Mouse (Mus musculus): ENCODE data around the gene Acp7. TPM values are rescaled to one million over a fixed set of nuclear protein-coding genes. Genes with fewer than 3 reads are reported as not detected.
A peak's percentile ranks its signal among the peaks of the same experiment; 100 is the strongest.

The Acp7 gene
- total and polyA plus RNA-seq, 3 experiments, result not detected

DNA sequence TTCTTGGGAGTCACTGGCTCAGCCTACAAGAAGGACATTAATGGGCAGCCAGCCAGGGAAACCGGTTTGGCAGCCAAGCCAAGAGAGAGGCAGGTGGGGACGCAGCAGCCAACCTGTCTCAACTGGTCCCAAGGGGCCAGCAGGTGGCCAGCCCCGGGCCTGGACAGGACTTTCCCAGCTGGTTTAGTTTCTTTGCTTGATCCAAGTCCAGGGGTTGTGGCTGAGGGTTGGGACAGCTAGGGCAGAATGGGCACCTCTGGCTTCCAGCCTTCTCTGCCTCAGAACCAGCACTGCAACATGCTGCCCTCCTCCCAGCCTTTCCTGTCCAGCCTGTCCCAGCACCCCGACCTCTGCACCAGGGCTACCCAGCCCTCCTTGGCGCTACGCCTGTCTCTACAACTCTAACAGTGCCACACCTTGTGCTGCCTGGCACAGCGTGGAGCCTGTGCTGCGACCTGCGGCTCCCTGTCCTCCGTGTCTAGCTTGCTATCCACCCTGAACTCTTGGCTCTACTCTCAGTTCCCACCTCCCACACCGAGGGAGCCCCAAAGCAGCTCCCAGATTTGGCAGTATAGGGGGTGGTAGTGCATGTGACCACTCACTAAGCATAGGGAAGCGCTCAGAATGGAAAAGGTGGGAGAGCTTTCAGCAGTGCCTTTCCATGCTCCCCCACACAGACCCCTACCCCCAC, 60.7 kb downstream of the Acp7 start:
- H3K4me1 ChIP-seq (ENCODE audit: control insufficient read depth in 1 of 2, insufficient read depth in 2 of 2, low read length in 2 of 2), result peaks cover 0 to 3% of the 10 kb centered on the region in 2 experiments; a peak in 1 of 4 replicates
- no peak for TF ChIP-seq MXI1 (IDR thresholded peaks at IDR 0.05; ENCODE audit: low read depth, low read length)
- TF ChIP-seq SIN3A (IDR thresholded peaks at IDR 0.05; ENCODE audit: low read length), result no peak
- TF ChIP-seq RAD21 (IDR thresholded peaks at IDR 0.05; ENCODE audit: low read depth, low read length), result no peak
- TF ChIP-seq TCF12 (IDR thresholded peaks at IDR 0.05; ENCODE audit: low read depth, low read length), result no peak
- no peak for TF ChIP-seq MAFK (IDR thresholded peaks at IDR 0.05; ENCODE audit: borderline replicate concordance, low read depth, low read length)
- no peak for DNase-seq (ENCODE audit: low read depth, low spot score)
- H3K4me3 ChIP-seq (ENCODE audit: control insufficient read depth in 1 of 2, insufficient read depth in 1 of 2, low read depth in 2 of 2, low read length in 2 of 2), result no peak overlapping the region
- H3K27me3 ChIP-seq (ENCODE audit: control insufficient read depth in 1 of 2, insufficient read depth in 2 of 2, low read length in 2 of 2), result no peaks in the 10 kb centered on the region
- no peaks in the 10 kb centered on the region for H3K79me2 ChIP-seq (ENCODE audit: control insufficient read depth, insufficient read depth, low read length, poor library complexity)
- no peak overlapping the region for H3K27ac ChIP-seq (ENCODE audit: control insufficient read depth, low read depth, low read length)
- no peaks in the 10 kb centered on the region for H3K9me3 ChIP-seq (replicated peaks; ENCODE audit: insufficient read depth, low read length)
- H3K36me3 ChIP-seq (ENCODE audit: control insufficient read depth in 1 of 2, insufficient read depth in 2 of 2, low read length in 2 of 2), result no peaks in the 10 kb centered on the region; a peak in 1 of 4 replicates
- H3K9ac ChIP-seq (ENCODE audit: control insufficient read depth, low read depth, low read length, poor library complexity, severe bottlenecking), result no peak overlapping the region

GRCm38 (mm10) chr7:28568253-28568652, 62.9 kb downstream of the Acp7 start:
- Histone ChIP-seq H3K27ac (ENCODE audit: control insufficient read depth, low read depth, low read length) (no peak overlapping the region), H3K27me3 (ENCODE audit: control insufficient read depth in 1 of 2, insufficient read depth in 2 of 2, low read length in 2 of 2) (no peaks in the 10 kb centered on the region), H3K36me3 (ENCODE audit: control insufficient read depth in 1 of 2, insufficient read depth in 2 of 2, low read length in 2 of 2) (no peaks in the 10 kb centered on the region; a peak in 1 of 4 replicates), H3K4me1 (ENCODE audit: control insufficient read depth in 1 of 2, insufficient read depth in 2 of 2, low read length in 2 of 2) (peaks cover 0 to 3% of the 10 kb centered on the region in 2 experiments; a peak in 1 of 4 replicates), H3K9ac (ENCODE audit: control insufficient read depth, low read depth, low read length, poor library complexity, severe bottlenecking) (no peak overlapping the region), H3K79me2 (ENCODE audit: control insufficient read depth, insufficient read depth, low read length, poor library complexity) (no peaks in the 10 kb centered on the region), H3K9me3 (replicated peaks; ENCODE audit: insufficient read depth, low read length) (no peaks in the 10 kb centered on the region), H3K4me3 (ENCODE audit: control insufficient read depth in 1 of 2, insufficient read depth in 1 of 2, low read depth in 2 of 2, low read length in 2 of 2) (no peak overlapping the region)
- peak; percentile 65 for DNase-seq (ENCODE audit: low read depth, low spot score)
- TF ChIP-seq RAD21 (IDR thresholded peaks at IDR 0.05; ENCODE audit: low read depth, low read length), result peak; percentile 48
- TF ChIP-seq ZC3H11A (IDR thresholded peaks at IDR 0.05; ENCODE audit: low read depth, low read length), result peak; percentile 52
- peak; percentile 79 to 85 (median 83) for TF ChIP-seq CTCF (IDR thresholded peaks at IDR 0.05 in 2 of 3, conservative IDR thresholded peaks at IDR 0.05 in 1 of 3; ENCODE audit: control insufficient read depth in 1 of 3, insufficient read depth in 1 of 3, low read depth in 2 of 3, low read length in 3 of 3, poor library complexity in 1 of 3, severe bottlenecking in 1 of 3)
- no peak for TF ChIP-seq ZKSCAN1 (IDR thresholded peaks at IDR 0.05; ENCODE audit: low read depth, low read length)
- no peak for TF ChIP-seq ELF1 (IDR thresholded peaks at IDR 0.05; ENCODE audit: low read depth, low read length)
- TF ChIP-seq SMC3 (IDR thresholded peaks at IDR 0.05; ENCODE audit: low read depth, low read length), result peak; percentile 77

DNA sequence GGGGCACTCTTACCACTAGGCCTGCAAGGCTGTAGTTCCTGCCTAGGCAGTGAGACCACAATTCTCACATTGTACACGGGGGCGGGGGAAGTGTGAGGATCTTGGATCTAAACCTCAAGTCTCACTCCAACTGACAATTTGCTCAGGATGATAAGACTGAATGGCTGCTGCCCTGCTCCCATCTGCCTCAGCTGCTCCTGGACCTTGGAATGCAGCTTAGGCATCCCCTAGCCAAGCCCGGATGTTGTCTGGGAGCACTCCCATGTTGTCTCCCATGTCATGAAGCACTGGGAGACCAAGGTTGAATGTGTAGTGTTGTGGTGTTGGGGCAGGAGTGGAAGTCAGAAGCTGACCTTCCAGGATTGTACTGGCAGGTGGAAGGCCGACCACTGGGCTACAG, 63.6 kb downstream of the Acp7 start:
- peak; percentile 32 for DNase-seq (ENCODE audit: low read depth, low spot score)
- Histone ChIP-seq H3K27me3 (ENCODE audit: control insufficient read depth in 1 of 2, insufficient read depth in 2 of 2, low read length in 2 of 2) (no peaks in the 10 kb centered on the region), H3K9ac (ENCODE audit: control insufficient read depth, low read depth, low read length, poor library complexity, severe bottlenecking) (no peak overlapping the region), H3K27ac (ENCODE audit: control insufficient read depth, low read depth, low read length) (no peak overlapping the region), H3K79me2 (ENCODE audit: control insufficient read depth, insufficient read depth, low read length, poor library complexity) (no peaks in the 10 kb centered on the region), H3K36me3 (ENCODE audit: control insufficient read depth in 1 of 2, insufficient read depth in 2 of 2, low read length in 2 of 2) (no peaks in the 10 kb centered on the region; a peak in 1 of 4 replicates), H3K9me3 (replicated peaks; ENCODE audit: insufficient read depth, low read length) (no peaks in the 10 kb centered on the region), H3K4me3 (ENCODE audit: control insufficient read depth in 1 of 2, insufficient read depth in 1 of 2, low read depth in 2 of 2, low read length in 2 of 2) (no peak overlapping the region), H3K4me1 (ENCODE audit: control insufficient read depth in 1 of 2, insufficient read depth in 2 of 2, low read length in 2 of 2) (peaks cover 0 to 3% of the 10 kb centered on the region in 2 experiments; a peak in 1 of 4 replicates)
- TF ChIP-seq EP300 (IDR thresholded peaks at IDR 0.05; ENCODE audit: low read depth in 1 of 2, low read length in 2 of 2), result peak in 1 of 2 experiments; percentile 50; a peak in 2 of 4 replicates
- no peak for TF ChIP-seq GABPA (IDR thresholded peaks at IDR 0.05; ENCODE audit: low read depth, low read length)
